Comparison of ENCODE assay signal across 16 mouse cellular contexts in the genomic region with DNA sequence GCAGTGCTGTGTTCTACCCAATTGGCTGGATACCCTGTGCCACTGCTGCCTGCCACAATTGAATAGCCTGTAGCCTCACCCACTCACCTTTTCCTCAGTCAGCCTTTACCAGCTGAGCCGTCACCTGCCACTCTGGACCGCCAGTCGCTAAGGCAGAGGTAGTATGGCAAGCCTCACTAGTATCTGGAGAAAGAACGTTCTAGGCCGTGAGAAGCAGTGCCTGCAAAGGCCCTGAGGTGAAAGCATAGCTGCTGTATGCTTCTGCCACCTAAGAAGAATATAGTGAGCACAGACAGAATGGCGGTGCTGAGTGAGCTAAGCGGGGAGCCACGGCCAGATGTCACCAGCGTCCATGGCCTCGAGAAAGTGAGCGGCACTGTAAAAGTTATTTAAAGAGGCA.
"Had no signal": no experiment of that assay in that cellular context is flagged by ENCODE, and none has a peak within 500 bp of the region (broad histone marks: within the 10 kb centered on the region; RNA-seq: fewer than 3 reads in every experiment).

No protein-coding gene starts in this region.

- H3K36me3 ChIP-seq: limb, embryonic 12.5 days; liver, embryonic 13.5 days; lung, embryonic 15.5 days; midbrain, embryonic 12.5 days; neural tube, embryonic 15.5 days had no signal

- H3K9ac ChIP-seq: limb, embryonic 12.5 days; liver, embryonic 13.5 days; liver, postnatal 0 days; lung, embryonic 15.5 days; midbrain, embryonic 12.5 days; neural tube, embryonic 15.5 days had no signal

- H3K27ac ChIP-seq: limb, embryonic 12.5 days; liver, embryonic 13.5 days; lung, embryonic 15.5 days; macrophage; midbrain, embryonic 12.5 days; neural tube, embryonic 15.5 days had no signal

- H3K27me3 ChIP-seq: limb, embryonic 12.5 days; liver, embryonic 13.5 days; lung, embryonic 15.5 days; megakaryocyte, embryonic 14.5 days; neural tube, embryonic 15.5 days had no signal

- DNase-seq: kidney, postnatal 25 days; layer of hippocampus, postnatal 36 days; liver; liver, embryonic 13.5 days; liver, postnatal 0 days; lung, postnatal 14 days; right cerebral cortex, adult 18-20 months; right cerebral cortex, postnatal 25 days; thymus, postnatal 4 days had no signal

- ATAC-seq: liver, postnatal 0 days; midbrain, embryonic 16.5 days had no signal

- H3K4me1 ChIP-seq: liver, embryonic 13.5 days; megakaryocyte, embryonic 14.5 days had no signal

- H3K4me3 ChIP-seq: limb, embryonic 12.5 days; liver, embryonic 13.5 days; lung, embryonic 15.5 days; megakaryocyte, embryonic 14.5 days; midbrain, embryonic 12.5 days; neural tube, embryonic 15.5 days had no signal

- H3K4me2 ChIP-seq: limb, embryonic 12.5 days; liver, embryonic 13.5 days; lung, embryonic 15.5 days; midbrain, embryonic 12.5 days; neural tube, embryonic 15.5 days had no signal

- H3K9me3 ChIP-seq: limb, embryonic 12.5 days; liver, embryonic 13.5 days; lung, embryonic 15.5 days; midbrain, embryonic 12.5 days; neural tube, embryonic 15.5 days had no signal
